Mouse (Mus musculus) E14TG2a.4 (cell line): ENCODE data around the gene Dleu7.

ENCODE experiments used
- CTCF ChIP-seq: conservative IDR thresholded peaks from 2 replicates; pipeline ENCODE4 v1.5.1; 2014; ENCODE audit warnings: low read length
- POU5F1 ChIP-seq: IDR thresholded peaks from 2 replicates; pipeline ENCODE4 v1.6.1; 2014; ENCODE audit warnings: low read length, borderline replicate concordance

- TF ChIP-seq CTCF (no peak), POU5F1 (no peak)
Measured at GRCm38 (mm10) chr14:62331457-62331856, 38.6 kb upstream of the Dleu7 start.
